Mouse (Mus musculus): ENCODE data around the gene Bst1. TPM values are rescaled to one million over a fixed set of nuclear protein-coding genes. Genes with fewer than 3 reads are reported as not detected.
A peak's percentile ranks its signal among the peaks of the same experiment; 100 is the strongest.

The Bst1 gene
- polyA plus RNA-seq, 1 experiment = 26.2 TPM

DNA sequence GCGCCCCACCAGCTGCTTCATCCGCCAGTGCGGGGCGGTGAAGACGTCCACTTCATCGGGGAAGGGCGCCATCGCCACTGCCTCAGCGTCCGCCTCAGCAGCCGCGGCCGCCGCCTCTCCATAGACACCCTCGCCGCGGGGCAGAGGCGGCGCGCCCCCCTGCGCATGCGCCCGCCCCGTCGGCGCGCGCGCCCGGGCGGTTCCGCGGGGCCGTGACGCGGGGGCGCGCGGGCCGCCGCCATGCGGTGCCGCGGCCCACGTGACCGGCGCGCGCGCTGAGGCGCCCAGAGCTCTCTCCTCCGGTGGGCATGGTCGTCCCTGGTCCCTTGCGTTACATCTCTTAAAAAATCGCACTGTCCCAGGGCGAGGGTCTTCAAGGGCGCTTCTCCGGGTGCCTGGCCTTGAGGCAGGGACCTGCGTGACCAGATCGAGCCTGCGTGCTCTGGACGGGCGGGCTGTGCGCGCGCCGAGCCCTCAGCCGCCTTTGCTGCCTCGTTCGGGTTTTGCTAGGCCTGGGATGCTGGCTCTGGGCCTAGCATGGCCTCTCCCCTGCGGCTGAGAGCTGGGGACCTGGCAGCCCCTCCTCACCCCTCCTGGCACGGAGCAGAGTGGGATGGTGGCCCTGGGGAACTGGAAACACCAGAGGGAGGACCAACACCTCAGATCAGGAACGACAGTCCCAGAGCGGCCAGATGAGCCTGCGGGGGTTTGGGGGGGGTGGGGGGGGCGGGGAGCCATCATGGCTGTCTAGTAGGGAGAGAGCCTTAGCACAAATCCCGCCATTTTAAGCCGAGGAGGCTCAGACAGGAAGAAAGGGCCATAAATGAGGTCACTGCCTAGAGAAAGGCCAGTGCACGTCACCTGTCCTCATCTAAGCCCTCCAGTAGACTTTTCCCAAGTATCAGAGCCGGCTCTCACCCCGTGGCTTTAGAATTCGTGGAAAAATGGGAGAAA, 36.4 kb upstream of the Bst1 start:
- peaks cover 2% of the 10 kb centered on the region; the same call in 1 of the 2 replicates for H3K4me1 ChIP-seq (ENCODE audit: control insufficient read depth, insufficient read depth, low read length)
- H3K27ac ChIP-seq (ENCODE audit: control insufficient read depth, insufficient read depth, low read depth, low read length, poor library complexity) = peak overlapping the region; percentile 92
- WGBS = 5% methylated on average over 82 of the region's 82 CpGs
- TF ChIP-seq CTCF (IDR thresholded peaks at IDR 0.05; ENCODE audit: control insufficient read depth, insufficient read depth, low read length) (no peak), POLR2A (IDR thresholded peaks at IDR 0.05; ENCODE audit: borderline replicate concordance, control insufficient read depth, low read depth, low read length) (peak; percentile 70; the same call in 1 of the 2 replicates)
- peak overlapping the region; percentile 95 for H3K4me3 ChIP-seq (replicated peaks; ENCODE audit: control insufficient read depth, low read depth, low read length)

DNA sequence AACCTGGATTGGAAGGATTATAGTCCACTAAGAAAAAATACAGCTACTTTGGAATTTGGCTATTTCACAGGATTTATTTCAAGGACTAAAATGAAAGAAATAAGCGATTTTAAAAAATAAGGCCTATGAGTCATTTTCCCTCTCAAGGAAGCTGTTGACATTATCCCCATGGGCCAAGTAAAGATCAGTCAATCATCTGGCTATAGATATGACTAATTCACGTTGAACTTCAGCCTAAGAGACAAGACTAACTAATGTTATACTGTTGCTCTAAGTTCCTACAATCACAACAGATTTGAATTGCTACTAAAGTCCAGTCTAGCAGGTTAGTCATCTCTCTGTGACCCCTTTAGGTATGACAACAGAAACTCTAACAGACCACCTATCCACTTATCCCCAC, 34.7 kb upstream of the Bst1 start:
- Histone ChIP-seq H3K27ac (ENCODE audit: control insufficient read depth, insufficient read depth, low read depth, low read length, poor library complexity) (no peak overlapping the region), H3K4me1 (ENCODE audit: control insufficient read depth, insufficient read depth, low read length) (peaks cover 3% of the 10 kb centered on the region; the same call in 1 of the 2 replicates), H3K4me3 (replicated peaks; ENCODE audit: control insufficient read depth, low read depth, low read length) (no peak overlapping the region)
- WGBS = 78% methylated on average over 2 of the region's 2 CpGs
- TF ChIP-seq POLR2A (IDR thresholded peaks at IDR 0.05; ENCODE audit: borderline replicate concordance, control insufficient read depth, low read depth, low read length) = no peak
- TF ChIP-seq CTCF (IDR thresholded peaks at IDR 0.05; ENCODE audit: control insufficient read depth, insufficient read depth, low read length) = no peak

DNA sequence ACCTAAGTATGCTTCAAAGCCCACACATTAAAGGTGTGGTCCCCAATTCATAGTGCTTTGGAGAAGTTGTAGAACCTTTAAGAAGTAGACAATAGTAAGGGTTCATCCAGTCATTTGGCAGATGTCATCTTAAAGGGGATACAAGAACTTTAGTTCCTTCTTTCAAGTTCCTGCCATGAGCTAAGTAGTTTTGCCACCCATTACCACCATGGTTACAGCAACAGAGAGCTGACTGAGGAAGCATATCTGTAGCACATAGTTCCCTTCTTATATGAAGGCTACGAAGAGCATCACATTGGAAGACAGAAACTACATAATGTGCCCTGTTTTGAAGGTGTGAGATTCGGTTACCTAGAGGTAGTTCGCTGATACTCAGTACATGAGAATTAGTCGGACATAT, 32.1 kb upstream of the Bst1 start:
- no peak for TF ChIP-seq CTCF (IDR thresholded peaks at IDR 0.05; ENCODE audit: control insufficient read depth, insufficient read depth, low read length)
- no peak for TF ChIP-seq POLR2A (IDR thresholded peaks at IDR 0.05; ENCODE audit: borderline replicate concordance, control insufficient read depth, low read depth, low read length)
- 62% methylated on average over 4 of the region's 4 CpGs for WGBS
- H3K4me3 ChIP-seq (replicated peaks; ENCODE audit: control insufficient read depth, low read depth, low read length) = no peak overlapping the region
- no peak overlapping the region; the same call in 1 of the 2 replicates for H3K27ac ChIP-seq (ENCODE audit: control insufficient read depth, insufficient read depth, low read depth, low read length, poor library complexity)
- peaks cover 3% of the 10 kb centered on the region; the same call in 1 of the 2 replicates for H3K4me1 ChIP-seq (ENCODE audit: control insufficient read depth, insufficient read depth, low read length)

DNA sequence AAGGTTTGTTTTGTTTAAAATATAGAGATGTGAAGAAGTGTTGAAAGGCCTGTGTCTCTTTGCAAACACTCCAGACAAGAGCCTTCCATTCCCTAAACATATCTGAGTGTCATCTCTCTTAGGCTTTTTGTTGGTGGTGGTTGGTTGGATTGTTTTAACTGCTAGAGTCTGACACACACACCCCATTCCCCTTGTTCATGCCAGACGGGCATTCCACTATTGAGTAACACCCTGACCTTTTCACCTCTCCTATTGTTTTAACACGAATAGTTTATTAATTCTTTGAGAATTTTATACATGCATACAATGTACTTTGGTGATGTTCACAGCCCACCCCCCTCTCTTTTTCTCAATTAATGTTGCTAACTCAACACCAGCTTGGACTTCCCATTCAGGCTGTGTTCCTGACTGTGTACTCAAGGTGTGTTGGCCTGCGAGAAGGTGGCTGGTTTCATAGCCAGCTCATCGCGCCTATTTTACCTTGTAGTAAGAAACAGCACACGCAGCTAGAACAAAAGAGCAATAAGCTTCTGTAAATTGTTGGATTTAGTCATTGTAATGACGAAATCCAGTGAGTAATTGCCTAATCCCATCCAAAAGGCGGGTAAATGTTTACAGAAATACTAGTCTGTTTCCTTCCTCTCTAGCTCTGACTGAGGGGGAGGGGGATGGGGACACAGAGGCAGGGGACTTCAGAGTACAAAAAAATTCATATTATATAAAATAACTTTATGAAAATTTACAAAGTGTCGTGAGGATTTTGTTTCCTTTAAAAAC, 30.5 kb upstream of the Bst1 start:
- peaks cover 3% of the 10 kb centered on the region; the same call in 1 of the 2 replicates for H3K4me1 ChIP-seq (ENCODE audit: control insufficient read depth, insufficient read depth, low read length)
- TF ChIP-seq POLR2A (IDR thresholded peaks at IDR 0.05; ENCODE audit: borderline replicate concordance, control insufficient read depth, low read depth, low read length) (no peak), CTCF (IDR thresholded peaks at IDR 0.05; ENCODE audit: control insufficient read depth, insufficient read depth, low read length) (no peak)
- peak overlapping the region; percentile 84 for H3K27ac ChIP-seq (ENCODE audit: control insufficient read depth, insufficient read depth, low read depth, low read length, poor library complexity)
- peak overlapping the region; percentile 21 for H3K4me3 ChIP-seq (replicated peaks; ENCODE audit: control insufficient read depth, low read depth, low read length)
- 45% methylated on average over 9 of the region's 9 CpGs for WGBS

DNA sequence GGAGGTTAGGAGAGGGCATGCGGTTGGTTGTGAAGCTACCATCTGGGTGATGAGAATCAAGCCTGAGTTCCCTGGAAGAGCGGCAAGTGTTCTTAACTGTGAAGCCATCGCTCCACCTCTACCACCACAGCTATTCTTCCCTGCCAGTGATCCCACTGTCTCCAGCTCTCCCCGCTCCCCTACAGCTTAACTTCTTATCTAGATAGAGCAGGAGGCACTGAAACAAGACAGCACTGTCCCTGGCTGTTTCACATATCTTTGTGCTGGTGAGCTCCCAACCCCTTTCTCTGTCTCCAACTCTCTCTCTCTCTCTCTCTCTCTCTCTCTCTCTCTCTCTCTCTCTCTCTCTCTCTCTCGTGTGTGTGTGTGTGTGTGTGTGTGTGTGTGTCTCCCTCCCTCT, 26.3 kb upstream of the Bst1 start:
- H3K4me1 ChIP-seq (ENCODE audit: control insufficient read depth, insufficient read depth, low read length) = peaks cover 2% of the 10 kb centered on the region; the same call in 1 of the 2 replicates
- TF ChIP-seq POLR2A (IDR thresholded peaks at IDR 0.05; ENCODE audit: borderline replicate concordance, control insufficient read depth, low read depth, low read length) = no peak
- TF ChIP-seq CTCF (IDR thresholded peaks at IDR 0.05; ENCODE audit: control insufficient read depth, insufficient read depth, low read length) = no peak
- H3K4me3 ChIP-seq (replicated peaks; ENCODE audit: control insufficient read depth, low read depth, low read length) = no peak overlapping the region
- WGBS = 86% methylated on average over 5 of the region's 5 CpGs
- no peak overlapping the region for H3K27ac ChIP-seq (ENCODE audit: control insufficient read depth, insufficient read depth, low read depth, low read length, poor library complexity)

DNA sequence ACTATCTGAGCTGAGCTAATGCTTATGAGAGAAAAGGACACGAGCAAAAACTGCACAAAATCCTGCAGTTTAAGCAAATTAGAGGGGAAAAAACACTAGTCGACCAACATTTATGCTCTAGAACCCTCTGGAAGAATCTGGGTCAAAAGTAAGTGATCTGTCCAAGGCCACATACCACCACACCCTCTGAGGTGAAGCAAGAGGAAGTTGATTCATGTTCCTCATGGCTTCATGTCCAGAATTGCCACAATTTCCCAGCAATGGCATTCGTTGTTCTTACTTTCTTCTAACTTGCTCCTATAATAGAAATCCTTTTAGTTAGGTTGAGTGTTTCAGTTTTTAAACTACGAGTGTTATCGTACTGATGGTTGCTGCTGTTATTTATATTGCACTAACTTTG, 19.2 kb upstream of the Bst1 start:
- H3K4me1 ChIP-seq (ENCODE audit: control insufficient read depth, insufficient read depth, low read length) = no peaks in the 10 kb centered on the region; the same call in 1 of the 2 replicates
- TF ChIP-seq CTCF (IDR thresholded peaks at IDR 0.05; ENCODE audit: control insufficient read depth, insufficient read depth, low read length) (no peak), POLR2A (IDR thresholded peaks at IDR 0.05; ENCODE audit: borderline replicate concordance, control insufficient read depth, low read depth, low read length) (no peak)
- 37% methylated on average over 5 of the region's 5 CpGs for WGBS
- no peak overlapping the region for H3K4me3 ChIP-seq (replicated peaks; ENCODE audit: control insufficient read depth, low read depth, low read length)
- no peak overlapping the region for H3K27ac ChIP-seq (ENCODE audit: control insufficient read depth, insufficient read depth, low read depth, low read length, poor library complexity)

DNA sequence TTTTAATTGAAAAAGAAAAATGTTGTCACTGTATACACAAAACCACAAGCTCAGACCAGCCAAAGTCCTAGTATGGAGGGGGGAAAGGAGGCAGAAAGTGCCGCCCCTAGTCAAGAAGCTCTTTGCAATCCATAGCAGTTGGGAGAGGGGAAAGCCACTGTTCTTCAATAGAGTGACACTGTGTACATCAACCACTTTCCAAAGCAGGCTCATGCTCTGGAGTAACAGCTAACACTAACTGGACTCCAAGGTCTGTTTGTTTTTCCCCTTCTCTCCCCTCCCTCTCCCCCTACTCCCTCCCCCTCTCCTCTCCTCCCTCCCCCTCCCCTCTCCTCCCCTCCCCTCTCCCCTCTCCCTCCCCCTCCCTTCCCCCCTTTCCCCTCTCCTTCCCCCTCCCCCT, 18.0 kb upstream of the Bst1 start:
- H3K4me1 ChIP-seq (ENCODE audit: control insufficient read depth, insufficient read depth, low read length) = no peaks in the 10 kb centered on the region; the same call in 1 of the 2 replicates
- H3K27ac ChIP-seq (ENCODE audit: control insufficient read depth, insufficient read depth, low read depth, low read length, poor library complexity) = no peak overlapping the region
- TF ChIP-seq POLR2A (IDR thresholded peaks at IDR 0.05; ENCODE audit: borderline replicate concordance, control insufficient read depth, low read depth, low read length) (no peak), CTCF (IDR thresholded peaks at IDR 0.05; ENCODE audit: control insufficient read depth, insufficient read depth, low read length) (no peak)
- 71% methylated on average over 1 of the region's 1 CpGs for WGBS
- H3K4me3 ChIP-seq (replicated peaks; ENCODE audit: control insufficient read depth, low read depth, low read length) = no peak overlapping the region

DNA sequence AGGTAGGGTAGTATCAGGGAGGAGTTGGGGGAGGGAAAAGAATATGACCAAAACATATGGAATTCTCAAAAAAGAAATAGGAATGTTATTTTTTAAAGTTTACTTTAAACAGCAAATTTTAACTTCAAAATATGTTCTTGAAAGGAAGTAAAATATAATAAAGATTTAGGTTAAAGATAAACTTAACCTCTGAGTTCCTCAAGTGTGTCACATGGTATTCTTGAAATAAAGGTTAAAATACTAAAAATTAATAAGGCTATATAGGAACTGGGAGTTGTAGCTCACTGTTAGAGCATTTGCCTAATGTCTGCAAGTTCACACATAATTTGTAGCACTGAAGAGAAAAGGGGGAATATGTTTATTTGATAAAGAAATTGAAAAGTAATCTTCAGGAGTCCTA, 17.4 kb upstream of the Bst1 start:
- TF ChIP-seq CTCF (IDR thresholded peaks at IDR 0.05; ENCODE audit: control insufficient read depth, insufficient read depth, low read length) (no peak), POLR2A (IDR thresholded peaks at IDR 0.05; ENCODE audit: borderline replicate concordance, control insufficient read depth, low read depth, low read length) (no peak)
- Histone ChIP-seq H3K4me1 (ENCODE audit: control insufficient read depth, insufficient read depth, low read length) (no peaks in the 10 kb centered on the region; the same call in 1 of the 2 replicates), H3K27ac (ENCODE audit: control insufficient read depth, insufficient read depth, low read depth, low read length, poor library complexity) (no peak overlapping the region), H3K4me3 (replicated peaks; ENCODE audit: control insufficient read depth, low read depth, low read length) (no peak overlapping the region)
